Mouse (Mus musculus) CD4-positive, CD25-positive, alpha-beta regulatory T cell, adult 2 months (primary cell): Measurements from ENCODE around the gene Prrt3.

Source experiments
- DNase-seq: peaks from one replicate; pipeline ENCODE4 v3.0.0-alpha.2; 2012; ENCODE audit warnings: low read depth, low spot score

Prrt3 gene

DNA sequence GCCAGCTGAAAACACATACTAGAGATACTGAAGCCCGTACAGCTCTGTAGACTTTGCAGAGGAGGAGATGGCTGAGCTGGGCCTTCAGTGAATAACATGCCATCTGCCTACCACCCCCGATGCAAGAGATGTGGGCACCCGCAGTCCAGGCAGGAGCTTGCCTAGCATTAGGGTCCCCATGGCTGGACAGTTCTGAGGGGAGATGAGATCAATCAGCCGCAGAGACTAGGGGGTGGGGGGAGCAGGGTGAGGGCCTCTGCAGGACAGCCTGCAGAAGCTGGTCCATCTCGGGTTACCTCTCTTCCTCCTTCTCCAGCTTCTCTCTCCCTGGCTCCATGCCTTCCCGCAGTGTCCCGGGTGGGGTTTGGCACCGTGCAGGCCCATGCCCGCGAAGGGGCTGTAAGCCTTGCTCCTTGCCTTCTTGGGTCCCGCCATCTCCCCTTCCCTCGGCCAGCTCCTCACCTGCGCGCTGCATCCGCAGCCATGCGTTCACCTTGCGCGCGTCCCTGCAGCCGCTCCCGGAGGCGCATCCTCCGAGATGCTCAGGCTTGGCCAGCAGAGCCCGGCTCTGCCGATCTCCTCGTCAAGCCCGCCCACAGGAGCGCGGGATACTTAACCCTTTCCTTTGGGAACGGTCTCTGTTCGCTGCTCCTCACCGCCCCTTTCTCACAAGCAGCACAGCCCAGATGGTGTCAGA is at the start of gene Prrt3:
Gene Prrt3 (minus strand): TSS at position 544 of the 697 bp plus-strand sequence.
- no peak for DNase-seq

DNA sequence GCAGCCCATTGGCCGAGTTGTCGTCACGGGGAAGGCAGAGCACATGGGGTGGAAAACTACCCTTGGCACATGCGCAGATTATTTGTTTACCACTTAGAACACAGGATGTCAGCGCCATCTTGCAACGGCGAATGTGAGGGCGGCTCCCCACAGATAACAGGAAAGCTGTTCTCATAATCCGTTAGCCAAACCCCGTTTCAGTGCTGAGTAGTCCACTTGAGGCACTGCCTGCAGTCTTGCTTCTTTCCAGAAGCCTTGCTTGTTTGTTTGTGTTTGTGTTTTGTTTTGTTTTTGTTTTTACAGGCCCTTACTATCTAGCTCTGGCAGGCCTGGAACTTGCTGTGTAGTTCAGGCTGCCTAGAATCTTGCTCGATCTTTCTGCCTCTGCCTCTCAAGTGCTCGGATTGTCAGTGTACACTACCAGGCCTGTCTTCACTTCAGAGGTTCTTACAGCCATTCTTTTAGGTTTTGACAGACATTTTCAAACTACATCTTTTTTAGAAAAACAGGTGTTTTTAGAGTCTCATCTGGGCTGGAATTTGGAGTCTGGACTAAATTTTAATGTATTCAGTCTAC is 42.3 kb upstream of the Prrt3 start:
- DNase-seq: no peak

DNA sequence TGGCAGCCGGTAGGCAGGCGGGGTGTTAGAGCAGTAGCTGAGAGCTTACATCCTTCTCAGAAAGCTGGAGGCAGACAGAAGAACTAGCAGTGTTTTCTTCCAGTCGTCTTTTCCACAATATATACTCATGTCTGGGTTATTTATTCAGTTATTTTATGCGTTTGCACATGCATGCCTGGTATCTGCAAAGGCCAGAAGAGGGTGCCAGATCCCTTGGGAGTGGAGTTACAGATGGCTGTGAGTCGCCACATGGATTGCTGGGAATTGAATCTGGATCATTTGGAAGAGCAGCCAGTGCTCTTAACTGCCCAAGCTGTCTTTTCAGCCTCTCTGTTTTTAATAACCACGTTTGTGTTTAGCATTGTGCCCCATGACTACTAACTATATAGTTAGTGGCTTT is 39.9 kb upstream of the Prrt3 start:
- DNase-seq: no peak

DNA sequence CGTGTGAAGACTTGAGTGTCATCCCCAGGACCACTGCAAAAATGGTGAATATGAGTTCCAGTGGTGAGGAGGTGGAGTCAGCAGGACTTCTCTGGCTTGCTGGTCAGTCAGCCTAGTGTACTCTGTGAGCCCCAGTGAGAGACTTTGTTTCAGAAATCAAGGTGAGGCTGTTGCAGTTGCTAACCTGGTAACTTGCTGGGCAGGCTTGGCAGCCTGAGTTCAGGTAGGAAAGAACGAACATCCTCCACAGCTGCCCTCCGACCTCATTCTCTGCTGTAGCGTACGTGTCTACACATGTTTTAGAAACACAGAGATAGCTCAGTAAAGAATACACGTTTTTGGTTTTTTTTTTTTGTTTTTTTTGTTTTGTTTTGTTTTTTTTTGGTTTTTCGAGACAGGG is 33.2 kb upstream of the Prrt3 start:
- no peak for DNase-seq

DNA sequence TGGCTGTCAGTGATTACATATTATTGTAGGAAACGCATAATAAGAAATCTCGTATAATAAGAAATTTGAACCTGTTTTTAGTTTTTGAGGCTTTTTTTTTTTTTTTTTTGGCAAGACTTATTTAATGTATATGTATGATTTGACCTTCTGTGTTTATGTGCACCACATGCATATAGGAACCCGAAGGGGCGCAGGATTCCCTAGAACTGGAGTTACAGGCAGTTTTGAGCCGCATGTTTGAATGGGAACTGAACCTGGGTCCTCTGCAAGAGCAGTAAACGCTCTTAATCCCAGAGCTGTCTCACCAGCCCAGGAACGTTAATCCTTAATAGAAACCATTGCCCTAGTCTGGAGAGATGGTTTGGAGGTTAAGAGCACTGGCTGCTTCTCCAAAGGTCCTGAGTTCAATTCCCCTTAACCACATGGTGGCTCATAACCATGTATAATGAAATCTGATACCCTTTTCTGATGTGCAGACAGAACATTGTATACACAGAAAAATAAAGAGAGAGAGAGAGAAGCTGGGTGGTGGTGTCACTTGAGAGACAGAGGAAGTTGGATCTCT is 30.2 kb upstream of the Prrt3 start:
- no peak for DNase-seq

DNA sequence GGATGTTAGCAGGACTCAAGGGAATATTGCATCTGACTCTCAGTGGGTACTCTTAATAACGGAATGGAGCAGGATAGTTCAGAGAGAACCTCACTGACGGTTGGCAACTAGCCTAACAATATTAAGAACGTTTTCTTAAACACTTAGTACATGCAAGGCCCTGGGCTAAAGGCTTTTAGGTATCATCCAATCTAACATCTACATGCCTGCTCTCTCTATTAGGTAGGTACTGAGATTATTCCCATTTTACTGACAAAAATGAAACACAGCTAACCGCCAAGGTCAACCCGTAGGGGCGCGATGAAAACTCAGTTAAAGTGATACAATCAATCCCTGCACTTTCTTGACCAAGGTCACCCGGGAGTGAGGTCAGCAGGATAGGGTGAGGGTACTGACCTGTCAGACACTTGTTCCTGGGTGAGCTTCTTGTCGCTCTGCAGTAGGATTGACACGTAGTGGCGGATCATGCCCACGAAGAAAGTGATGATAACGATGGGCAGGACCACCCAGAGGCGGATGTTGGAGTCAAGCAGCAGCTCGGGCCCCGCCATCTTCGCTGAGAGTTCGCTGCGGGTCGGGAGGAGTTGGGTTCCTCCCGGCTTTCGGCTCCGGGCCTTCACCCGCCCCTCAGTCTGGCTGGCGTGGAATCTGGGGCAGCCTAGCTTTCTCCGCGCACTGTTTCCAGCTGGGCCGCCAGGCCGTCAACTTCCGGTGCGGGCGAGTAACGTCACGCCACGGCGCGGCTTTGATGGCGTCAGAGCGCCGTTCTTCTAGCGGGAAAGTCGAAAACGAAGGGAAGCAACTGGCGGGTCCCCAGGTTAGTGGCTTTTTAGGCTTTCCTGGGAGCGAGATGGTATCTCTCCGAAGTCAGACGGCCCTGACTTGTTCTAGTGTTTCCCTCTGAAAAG is 29.5 kb upstream of the Prrt3 start, which contains the start of the genes Emc3 and Fancd2:
Gene Emc3 (minus strand): TSS at position 721 of the 908 bp plus-strand sequence.
Gene Fancd2 (plus strand): TSS at position 751 of the 908 bp plus-strand sequence.
- peak; percentile 92 for DNase-seq

DNA sequence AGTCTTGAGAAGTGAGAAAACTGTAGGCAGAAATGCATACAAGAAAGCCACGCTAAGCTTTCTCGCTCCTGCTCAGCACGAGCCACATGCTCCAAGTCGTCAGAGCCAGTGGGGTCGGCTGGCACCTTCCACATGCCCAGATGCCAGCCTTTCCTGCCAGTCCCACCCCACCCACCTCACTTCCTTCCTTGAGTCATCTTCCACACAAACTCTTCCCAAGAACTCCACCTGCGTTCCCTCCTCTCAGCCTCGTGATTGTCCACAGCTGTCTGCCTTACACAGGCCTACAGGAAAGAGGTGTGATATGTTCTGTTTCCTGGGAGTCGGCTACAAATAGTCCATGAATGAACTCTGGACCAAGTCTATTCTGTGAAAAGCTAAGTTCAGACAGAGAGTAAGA is 21.7 kb upstream of the Prrt3 start:
- no peak for DNase-seq

DNA sequence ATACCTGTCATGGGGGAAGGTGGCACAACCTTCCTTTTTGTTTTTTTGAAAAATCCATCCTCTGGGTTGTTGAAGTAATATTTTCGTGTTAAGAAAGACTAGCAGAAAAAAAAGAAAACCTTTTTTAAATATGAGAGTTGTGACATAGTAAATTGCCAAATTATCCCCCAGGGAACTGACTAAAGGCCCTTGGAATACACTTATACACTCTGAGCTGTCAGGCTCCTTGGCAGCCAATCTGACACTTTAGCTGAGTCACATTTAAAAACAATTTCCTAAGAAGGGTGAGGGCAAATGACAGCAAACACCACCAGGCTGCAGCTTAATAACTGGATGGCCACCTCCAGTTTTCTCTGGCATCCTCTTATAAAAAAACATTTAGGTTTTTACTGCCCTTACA is 20.6 kb upstream of the Prrt3 start:
- DNase-seq: no peak

DNA sequence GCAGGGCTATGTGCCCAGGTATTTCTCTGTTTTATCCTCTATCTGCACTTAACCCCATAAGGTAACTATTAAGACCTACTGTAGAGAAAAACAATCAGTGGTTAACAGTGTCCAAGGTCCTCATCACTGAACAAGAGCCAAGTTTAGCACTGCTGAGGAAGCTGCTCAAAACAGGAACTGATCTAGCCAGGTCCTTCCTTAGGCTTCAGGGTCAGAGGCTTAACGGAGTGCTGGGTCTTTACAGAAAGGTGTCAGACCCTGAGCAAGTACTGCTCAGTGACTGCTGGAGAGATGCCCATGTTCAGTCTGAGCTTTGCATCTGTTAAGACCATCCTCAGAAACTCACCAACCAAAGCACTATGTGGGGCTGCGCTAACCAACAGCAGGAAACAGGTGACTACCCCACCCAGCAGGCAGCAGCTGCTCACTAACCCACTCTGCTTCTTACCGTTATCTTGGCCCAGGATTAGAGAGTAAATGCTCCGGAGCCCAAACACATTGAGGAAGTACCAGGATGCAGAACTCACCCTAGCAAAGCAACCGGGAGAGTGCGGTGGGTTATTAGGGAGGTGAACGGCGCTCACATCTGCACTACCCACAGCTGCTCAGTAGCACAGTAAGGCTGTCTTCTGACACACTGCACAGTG is 15.8 kb upstream of the Prrt3 start:
- DNase-seq: no peak

DNA sequence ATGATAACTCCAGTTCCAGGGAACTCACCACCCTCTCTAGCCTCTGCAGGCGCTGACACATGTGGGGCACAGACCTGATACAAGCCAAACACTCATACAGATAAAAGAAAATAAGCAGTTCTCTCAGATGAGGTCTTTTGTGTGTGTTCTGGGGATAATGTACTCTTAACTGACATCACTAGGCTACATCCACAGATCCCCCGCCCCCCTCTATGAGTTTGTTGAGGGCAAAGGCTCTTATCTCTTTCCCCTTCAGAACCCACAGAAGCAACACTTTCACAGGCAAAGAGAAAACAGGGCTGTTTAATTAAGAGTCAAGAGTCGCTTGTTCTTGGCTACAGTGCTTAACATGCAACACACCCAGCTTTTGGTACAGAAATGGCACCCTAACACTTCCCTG is 12.9 kb upstream of the Prrt3 start:
- no peak for DNase-seq

DNA sequence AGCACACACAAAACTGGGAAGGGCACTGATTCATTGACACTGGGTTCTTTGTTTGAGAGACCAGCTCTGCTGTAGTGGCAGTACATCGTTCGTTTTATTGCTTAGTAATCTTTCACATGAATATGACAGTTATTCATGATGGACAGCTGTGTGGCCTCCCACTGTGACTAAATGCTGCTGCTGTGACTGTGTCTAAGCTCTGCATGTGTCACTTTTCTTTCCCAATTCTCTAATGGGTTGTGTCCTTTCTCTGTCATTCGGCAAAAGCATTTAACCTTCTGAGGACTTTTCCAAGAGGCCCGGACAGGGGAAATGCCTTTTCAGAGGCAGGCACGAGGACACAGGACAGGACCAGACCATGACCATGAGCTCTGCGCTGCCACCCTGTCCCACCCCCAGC is 12.2 kb upstream of the Prrt3 start:
- DNase-seq: no peak

DNA sequence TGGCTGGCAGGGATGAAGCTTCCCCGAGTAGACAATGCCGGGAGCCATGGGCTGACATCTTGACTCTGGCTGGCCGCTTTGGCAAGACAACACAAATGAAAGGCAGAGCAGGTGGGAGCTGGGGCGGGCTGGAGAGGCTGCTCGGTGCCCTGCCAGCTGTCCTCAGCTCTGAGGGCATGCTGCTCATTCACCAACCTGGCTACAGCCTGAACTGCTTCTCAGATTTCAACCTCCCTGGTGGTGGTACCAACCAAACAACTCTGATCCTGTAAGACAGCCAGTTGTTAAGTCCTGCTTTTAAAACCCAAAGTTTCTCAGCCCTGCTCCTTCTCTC is 7.2 kb upstream of the Prrt3 start:
- no peak for DNase-seq

DNA sequence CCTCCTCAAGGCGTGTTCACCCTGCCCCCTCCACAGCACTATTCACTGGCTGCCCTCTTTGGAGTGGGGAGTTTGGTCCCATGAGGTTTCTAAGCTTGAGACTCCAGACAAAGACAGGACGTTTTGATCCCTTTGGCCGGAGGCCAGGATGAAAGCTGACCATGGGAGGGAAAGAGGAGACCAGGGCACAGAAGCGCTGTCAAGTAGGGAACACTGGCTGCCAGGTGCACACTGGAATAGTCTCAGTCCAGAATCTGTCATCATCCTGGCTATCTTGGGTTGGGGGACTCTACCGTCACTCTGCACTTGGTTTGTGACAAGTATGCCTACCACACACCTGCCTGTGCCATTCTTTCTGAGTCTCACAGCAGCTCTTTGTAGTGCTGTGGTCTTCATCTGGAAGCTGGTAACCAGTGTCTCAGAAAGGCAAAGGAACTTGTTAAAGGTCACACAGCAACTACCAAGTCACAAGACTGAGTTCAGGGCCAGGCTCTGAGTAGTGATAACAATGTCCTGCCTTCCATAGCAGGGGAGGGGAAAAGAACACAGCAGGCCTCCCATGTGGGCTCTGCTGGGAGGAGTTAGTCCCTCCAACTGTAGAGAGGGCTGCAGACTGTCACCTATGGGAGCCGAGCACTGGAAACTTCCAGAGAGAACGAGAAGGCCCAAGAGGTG is 6.7 kb upstream of the Prrt3 start:
- no peak for DNase-seq

DNA sequence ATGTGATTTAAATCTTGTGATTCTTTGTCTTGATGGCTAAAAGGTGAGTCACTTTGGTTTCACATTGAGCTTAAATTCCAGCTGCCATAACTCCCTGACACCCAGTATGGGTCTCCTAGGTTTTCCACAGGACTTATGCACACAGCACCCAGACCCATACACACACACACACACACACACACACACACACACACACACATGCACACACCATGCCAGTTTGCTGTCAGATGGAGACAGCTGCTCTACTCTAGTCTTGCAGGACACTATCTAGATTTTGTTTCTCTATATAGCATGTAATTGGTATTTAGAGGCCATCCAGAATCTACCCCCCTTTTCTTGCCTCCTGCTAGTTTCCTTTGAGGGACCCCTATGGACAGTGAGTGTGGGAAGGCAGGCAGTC is 5.4 kb upstream of the Prrt3 start:
- no peak for DNase-seq

DNA sequence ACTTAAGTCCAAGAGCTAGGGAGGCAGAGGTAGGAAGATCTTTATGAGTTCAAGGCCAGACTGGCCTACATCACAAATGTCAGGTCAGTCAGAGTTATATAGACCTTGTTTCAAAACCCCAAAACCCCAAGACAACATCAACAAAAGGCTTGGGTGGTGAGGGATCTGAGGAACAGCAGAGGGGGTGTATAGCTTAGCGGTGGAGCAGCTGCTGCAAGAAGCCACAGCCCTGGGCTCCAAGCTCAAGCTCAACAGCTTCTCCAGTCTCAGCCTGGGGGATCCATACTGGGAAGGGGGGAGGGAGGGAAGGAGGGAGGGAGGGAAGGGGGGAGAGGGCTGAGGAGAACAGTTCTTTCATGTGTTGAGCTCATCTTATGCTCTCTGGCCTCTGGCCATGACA is 4.0 kb upstream of the Prrt3 start:
- DNase-seq: no peak

DNA sequence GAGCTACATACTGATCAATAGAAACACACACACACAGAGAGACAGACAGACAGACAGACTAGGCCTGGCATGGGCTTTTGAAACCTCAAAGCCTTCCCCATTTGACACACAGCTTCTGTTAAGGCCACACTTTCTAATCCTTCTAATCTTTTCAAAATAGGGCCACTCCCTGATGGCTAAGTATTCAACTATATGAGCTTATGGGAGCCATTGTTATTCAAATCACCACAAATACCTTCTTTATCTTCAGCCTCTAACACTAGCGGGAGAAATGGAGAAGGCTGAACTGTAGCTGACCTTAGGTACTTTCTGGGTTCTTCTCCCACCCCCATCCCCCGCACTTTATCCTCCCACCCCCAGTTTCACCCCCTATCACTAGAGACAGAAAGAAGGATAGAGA is 1.1 kb upstream of the Prrt3 start:
- DNase-seq: no peak

DNA sequence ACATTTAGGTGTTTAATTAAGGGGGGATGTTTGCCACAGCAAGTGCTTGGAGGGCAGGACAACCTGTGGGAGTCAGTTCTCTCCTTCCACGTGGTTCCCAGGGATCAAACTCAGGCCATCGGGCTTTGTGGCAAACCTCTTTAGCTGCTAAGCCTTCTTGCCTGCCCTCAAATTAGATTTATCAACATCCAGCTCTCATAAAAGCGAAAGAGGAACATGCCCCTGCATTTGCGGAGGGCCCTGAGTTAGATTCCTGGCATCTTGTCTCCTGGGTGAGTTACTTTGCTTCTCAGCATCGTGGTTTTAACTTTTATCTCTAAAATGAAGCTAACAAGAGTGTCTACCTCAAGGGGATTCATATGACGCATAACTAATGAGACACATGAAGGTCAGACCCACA is 2.4 kb downstream of the Prrt3 start:
- no peak for DNase-seq

DNA sequence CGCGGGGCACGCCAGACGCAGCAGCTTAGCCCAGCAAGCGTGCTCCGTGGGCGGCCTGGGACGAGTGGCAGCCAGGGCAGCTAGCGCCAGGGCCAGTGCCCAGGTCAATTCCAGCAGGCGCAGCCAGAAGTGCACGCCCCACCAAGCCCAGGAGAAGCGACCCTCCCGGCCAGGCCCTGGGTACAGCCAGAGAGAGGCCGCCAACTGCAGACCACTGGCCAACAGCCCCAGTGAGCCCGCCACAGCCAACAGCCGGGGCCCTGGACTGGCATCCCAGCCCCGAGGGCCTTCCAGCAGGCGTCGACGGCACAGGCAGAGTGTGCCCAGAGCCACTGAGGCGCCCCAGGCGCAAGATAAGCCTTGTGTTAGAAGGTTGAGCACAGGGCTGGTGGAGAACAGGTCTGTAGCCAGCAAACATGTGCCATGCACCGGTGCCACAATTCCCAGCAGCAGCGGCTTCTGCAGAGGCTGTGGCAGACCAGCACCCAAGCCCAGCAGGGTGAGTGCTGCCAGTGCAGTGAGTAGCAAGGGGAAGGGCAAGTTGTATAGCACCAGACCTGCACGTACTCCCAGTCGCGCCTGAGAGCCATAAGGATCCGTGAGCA is 6.6 kb downstream of the Prrt3 start:
- DNase-seq: no peak

DNA sequence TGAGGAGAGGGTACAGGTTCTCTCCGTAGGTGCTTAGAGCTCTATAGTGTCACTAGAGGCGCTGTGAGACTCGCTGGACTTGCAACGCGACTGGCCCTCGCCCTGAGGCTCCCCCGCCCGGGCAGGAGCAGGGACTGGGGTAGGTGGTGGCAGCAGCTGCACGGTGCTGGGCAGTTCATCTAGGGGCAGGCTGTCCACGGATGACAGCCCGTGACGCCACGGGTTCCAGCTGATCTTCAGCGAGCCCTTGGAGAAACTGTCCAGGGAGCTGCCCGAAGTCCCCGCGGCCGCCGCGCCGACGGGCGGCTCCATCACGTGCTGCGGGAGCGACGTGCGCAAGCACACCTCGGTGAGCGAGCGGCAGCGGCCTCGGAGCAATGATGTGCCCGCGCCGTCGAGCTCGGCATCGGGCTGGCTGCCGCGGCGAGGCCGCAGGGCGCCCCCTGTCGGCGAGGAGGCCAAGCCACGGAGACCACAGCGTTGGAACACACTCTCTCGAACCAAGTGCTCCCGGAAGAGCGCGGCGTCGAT is 7.4 kb downstream of the Prrt3 start:
- DNase-seq: peak; percentile 95

DNA sequence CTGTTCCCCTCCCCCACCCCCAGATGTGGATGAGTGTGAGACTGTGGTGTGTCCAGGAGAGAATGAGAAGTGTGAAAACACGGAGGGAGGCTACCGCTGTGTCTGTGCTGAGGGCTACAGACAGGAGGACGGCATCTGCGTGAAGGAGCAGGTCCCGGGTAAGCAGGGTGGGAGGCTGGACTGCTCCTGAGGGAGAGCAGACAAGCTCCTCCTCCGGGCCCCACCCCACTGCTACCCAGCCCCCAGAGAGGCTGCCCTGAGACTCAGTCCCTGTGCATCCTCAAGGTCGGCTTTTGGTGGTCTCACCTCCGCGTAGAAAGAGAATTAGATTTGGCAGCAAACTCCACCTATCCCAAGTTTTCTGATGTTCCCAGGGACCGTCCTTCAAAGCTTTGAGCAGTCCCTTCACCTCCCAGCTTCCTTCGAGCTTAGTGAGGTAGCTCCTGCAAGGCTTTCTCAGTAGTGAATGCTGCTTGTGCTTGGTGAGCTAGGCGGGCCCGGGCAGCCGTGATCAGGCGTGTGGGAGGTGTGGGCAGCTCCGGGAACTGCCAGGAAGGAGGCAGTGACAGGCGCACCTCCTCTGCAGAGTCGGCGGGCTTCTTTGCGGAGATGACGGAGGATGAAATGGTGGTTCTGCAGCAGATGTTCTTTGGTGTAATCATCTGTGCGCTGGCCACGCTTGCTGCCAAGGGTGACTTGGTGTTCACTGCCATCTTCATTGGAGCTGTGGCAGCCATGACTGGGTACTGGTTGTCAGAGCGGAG is 9.4 kb downstream of the Prrt3 start:
- no peak for DNase-seq
